Mouse (Mus musculus): Measurements from ENCODE around the gene Notch1. TPM values are rescaled to one million over a fixed set of nuclear protein-coding genes. Genes with fewer than 3 reads are reported as not detected.
A peak's percentile ranks its signal among the peaks of the same experiment; 100 is the strongest.

Notch1 gene
- polyA plus RNA-seq, 1 experiment from 2014 or later: 13.7 TPM

GRCm38 (mm10) chr2:26529881-26530280 lies 13.4 kb upstream of the Notch1 start:
- Histone ChIP-seq H3K9ac (replicated peaks) (no peak overlapping the region), H3K4me3 (replicated peaks) (no peak overlapping the region), H3K9me3 (no peaks in the 10 kb centered on the region), H3K4me2 (no peak overlapping the region), H3K27me3 (no peaks in the 10 kb centered on the region), H3K36me3 (no peaks in the 10 kb centered on the region), H3K27ac (no peak overlapping the region), H3K4me1 (replicated peaks) (peaks cover 33% of the 10 kb centered on the region)
- 72% methylated on average over 3 of the region's 3 CpGs for WGBS
- no peak for ATAC-seq (ENCODE audit: insufficient number of reproducible peaks, insufficient read depth, low FRiP score, low TSS enrichment, low read depth)

GRCm38 (mm10) chr2:26529221-26529805 lies 12.8 kb upstream of the Notch1 start:
- peaks cover 39% of the 10 kb centered on the region for H3K4me1 ChIP-seq (replicated peaks)
- H3K4me2 ChIP-seq: no peak overlapping the region
- H3K27ac ChIP-seq: no peak overlapping the region
- ATAC-seq (ENCODE audit: insufficient number of reproducible peaks, insufficient read depth, low FRiP score, low TSS enrichment, low read depth): no peak
- no peaks in the 10 kb centered on the region for H3K36me3 ChIP-seq
- H3K27me3 ChIP-seq: no peaks in the 10 kb centered on the region
- no peaks in the 10 kb centered on the region for H3K9me3 ChIP-seq
- no peak overlapping the region for H3K4me3 ChIP-seq (replicated peaks)
- WGBS: 65% methylated on average over 4 of the region's 4 CpGs
- no peak overlapping the region for H3K9ac ChIP-seq (replicated peaks)

GRCm38 (mm10) chr2:26526443-26527257 lies 10.2 kb upstream of the Notch1 start:
- peak; percentile 54; the same call in 1 of the 2 replicates for ATAC-seq (ENCODE audit: insufficient number of reproducible peaks, insufficient read depth, low FRiP score, low TSS enrichment, low read depth)
- H3K4me1 ChIP-seq (replicated peaks): peaks cover 42% of the 10 kb centered on the region
- no peak overlapping the region for H3K9ac ChIP-seq (replicated peaks)
- 13% methylated on average over 11 of the region's 11 CpGs for WGBS
- no peaks in the 10 kb centered on the region for H3K9me3 ChIP-seq
- no peaks in the 10 kb centered on the region for H3K36me3 ChIP-seq
- H3K4me2 ChIP-seq: peak overlapping the region; percentile 26
- H3K4me3 ChIP-seq (replicated peaks): no peak overlapping the region
- no peaks in the 10 kb centered on the region for H3K27me3 ChIP-seq
- peak overlapping the region; percentile 87 for H3K27ac ChIP-seq

DNA sequence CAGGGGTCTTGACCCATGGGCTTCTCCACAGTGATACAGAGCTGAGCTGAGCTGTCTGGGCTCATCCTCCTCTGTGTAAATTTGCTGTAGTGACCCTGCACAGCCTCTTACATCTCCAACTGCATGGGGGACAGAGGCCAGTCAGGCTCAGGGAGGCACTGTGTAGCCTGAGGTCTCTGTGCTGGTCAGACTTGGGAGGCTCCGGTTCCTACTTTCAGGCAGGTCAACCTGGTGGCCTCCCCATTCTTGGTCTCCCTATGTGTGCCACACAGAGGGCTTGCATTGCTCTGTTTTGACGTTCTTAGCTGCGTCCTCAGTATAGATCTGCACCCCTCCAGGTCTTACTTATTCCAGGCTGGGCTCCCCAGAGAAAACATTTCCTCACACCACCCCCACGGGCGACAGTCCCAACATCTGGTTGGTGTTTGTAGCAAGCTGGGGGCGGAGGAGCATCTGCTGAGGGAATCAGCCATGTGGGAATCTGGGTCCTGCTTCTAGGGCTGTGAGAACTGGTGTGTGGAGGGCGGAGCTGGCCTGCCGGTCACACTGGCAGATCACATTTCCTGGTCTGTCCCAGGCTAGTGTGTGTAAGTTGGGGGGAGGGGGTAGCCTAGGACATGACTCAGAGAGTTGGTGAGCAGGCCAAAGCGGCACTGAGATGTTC lies 9.0 kb upstream of the Notch1 start:
- H3K9ac ChIP-seq (replicated peaks): no peak overlapping the region
- WGBS: 13% methylated on average over 9 of the region's 9 CpGs

DNA sequence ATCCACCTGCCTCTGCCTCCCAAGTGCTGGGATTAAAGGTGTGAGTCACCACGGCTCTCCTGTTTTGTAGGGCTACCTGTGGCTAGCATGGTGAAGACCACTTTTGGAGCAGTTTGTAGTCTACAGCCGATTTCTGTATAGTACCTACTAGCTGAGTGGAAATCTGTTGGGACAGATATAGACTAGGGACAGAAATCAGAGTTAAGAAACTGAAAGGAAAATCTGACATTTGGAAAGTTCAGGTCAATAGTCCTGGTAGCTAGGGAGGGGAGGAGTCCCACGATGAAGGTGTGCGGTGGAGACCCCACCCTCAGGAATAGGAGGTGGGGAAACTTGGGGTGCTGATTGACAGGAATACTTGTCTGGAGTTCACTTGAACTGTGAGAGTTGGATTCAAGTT lies 5.9 kb upstream of the Notch1 start:
- no peak for ATAC-seq (ENCODE audit: insufficient number of reproducible peaks, insufficient read depth, low FRiP score, low TSS enrichment, low read depth)
- 90% methylated on average over 4 of the region's 4 CpGs for WGBS
- H3K4me1 ChIP-seq (replicated peaks): peaks cover 49% of the 10 kb centered on the region
- H3K27me3 ChIP-seq: no peaks in the 10 kb centered on the region
- no peak overlapping the region for H3K27ac ChIP-seq
- no peak overlapping the region for H3K9ac ChIP-seq (replicated peaks)
- H3K4me2 ChIP-seq: no peak overlapping the region
- H3K36me3 ChIP-seq: no peaks in the 10 kb centered on the region
- no peaks in the 10 kb centered on the region for H3K9me3 ChIP-seq
- no peak overlapping the region for H3K4me3 ChIP-seq (replicated peaks)

More for the DNA sequence above, 9.0 kb upstream of the Notch1 start:
- H3K4me2 ChIP-seq: peak overlapping the region; percentile 26
- H3K4me1 ChIP-seq (replicated peaks): peaks cover 42% of the 10 kb centered on the region
- H3K27ac ChIP-seq: peak overlapping the region; percentile 87
- peak; percentile 83 for ATAC-seq (ENCODE audit: insufficient number of reproducible peaks, insufficient read depth, low FRiP score, low TSS enrichment, low read depth)
- H3K27me3 ChIP-seq: no peaks in the 10 kb centered on the region
- no peaks in the 10 kb centered on the region for H3K9me3 ChIP-seq
- no peaks in the 10 kb centered on the region for H3K36me3 ChIP-seq
- H3K4me3 ChIP-seq (replicated peaks): no peak overlapping the region

DNA sequence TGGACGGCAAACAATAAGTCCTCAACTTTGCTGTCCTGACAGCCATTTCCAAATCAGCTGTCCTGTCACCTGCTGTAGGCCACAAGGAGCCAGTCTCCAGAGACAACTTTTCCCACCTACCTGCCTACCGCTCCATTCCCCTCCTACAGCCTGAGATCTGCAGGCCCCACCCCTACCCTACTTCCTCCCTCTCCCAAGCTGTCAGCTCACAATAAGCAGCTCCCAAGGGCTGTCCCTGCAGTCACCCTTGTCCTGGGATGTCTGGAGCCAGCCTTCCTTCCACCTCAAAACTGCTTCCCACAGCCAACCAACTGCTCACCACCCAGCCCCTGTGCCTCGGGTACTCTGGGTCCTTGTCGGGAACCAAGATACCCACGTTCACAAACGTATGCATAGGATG lies 3.3 kb upstream of the Notch1 start:
- ATAC-seq (ENCODE audit: insufficient number of reproducible peaks, insufficient read depth, low FRiP score, low TSS enrichment, low read depth): no peak
- Histone ChIP-seq H3K9ac (replicated peaks) (no peak overlapping the region), H3K27me3 (no peaks in the 10 kb centered on the region), H3K4me3 (replicated peaks) (no peak overlapping the region), H3K27ac (no peak overlapping the region), H3K4me2 (no peak overlapping the region), H3K36me3 (no peaks in the 10 kb centered on the region), H3K9me3 (no peaks in the 10 kb centered on the region), H3K4me1 (replicated peaks) (peaks cover 42% of the 10 kb centered on the region)
- 89% methylated on average over 6 of the region's 6 CpGs for WGBS

- peaks cover 35% of the 10 kb centered on the region for H3K4me1 ChIP-seq (replicated peaks)
- H3K27ac ChIP-seq: peak overlapping the region; percentile 80
- 44% methylated on average over 5 of the region's 5 CpGs for WGBS
- no peak overlapping the region for H3K4me3 ChIP-seq (replicated peaks)
- H3K4me2 ChIP-seq: peak overlapping the region; percentile 19; the same call in 1 of the 2 replicates
- no peak overlapping the region for H3K9ac ChIP-seq (replicated peaks)
- ATAC-seq (ENCODE audit: insufficient number of reproducible peaks, insufficient read depth, low FRiP score, low TSS enrichment, low read depth): peak; percentile 67; the same call in 1 of the 2 replicates
- H3K36me3 ChIP-seq: no peaks in the 10 kb centered on the region
- no peaks in the 10 kb centered on the region for H3K27me3 ChIP-seq
- no peaks in the 10 kb centered on the region for H3K9me3 ChIP-seq
These were observed 524 bp upstream of the Notch1 start for GRCm38 (mm10) chr2:26516987-26517386.

- peaks cover 34% of the 10 kb centered on the region for H3K4me1 ChIP-seq (replicated peaks)
- H3K4me2 ChIP-seq: no peak overlapping the region
- no peak overlapping the region for H3K4me3 ChIP-seq (replicated peaks)
- no peaks in the 10 kb centered on the region for H3K27me3 ChIP-seq
- H3K27ac ChIP-seq: peak overlapping the region; percentile 80
- H3K36me3 ChIP-seq: no peaks in the 10 kb centered on the region
- H3K9me3 ChIP-seq: no peaks in the 10 kb centered on the region
- H3K9ac ChIP-seq (replicated peaks): no peak overlapping the region
- ATAC-seq (ENCODE audit: insufficient number of reproducible peaks, insufficient read depth, low FRiP score, low TSS enrichment, low read depth): no peak
- WGBS: 94% methylated on average over 2 of the region's 2 CpGs
These were observed 1.1 kb downstream of the Notch1 start for GRCm38 (mm10) chr2:26515335-26515734.

- Histone ChIP-seq H3K9me3 (no peaks in the 10 kb centered on the region), H3K27me3 (no peaks in the 10 kb centered on the region), H3K4me2 (no peak overlapping the region), H3K36me3 (no peaks in the 10 kb centered on the region), H3K27ac (no peak overlapping the region), H3K9ac (replicated peaks) (no peak overlapping the region), H3K4me1 (replicated peaks) (peaks cover 32% of the 10 kb centered on the region), H3K4me3 (replicated peaks) (no peak overlapping the region)
- no peak for ATAC-seq (ENCODE audit: insufficient number of reproducible peaks, insufficient read depth, low FRiP score, low TSS enrichment, low read depth)
- WGBS: 59% methylated on average over 4 of the region's 4 CpGs
These were observed 3.2 kb downstream of the Notch1 start for GRCm38 (mm10) chr2:26513105-26513745.

- Histone ChIP-seq H3K27ac (peak overlapping the region; percentile 93), H3K36me3 (no peaks in the 10 kb centered on the region), H3K9me3 (no peaks in the 10 kb centered on the region), H3K4me3 (replicated peaks) (no peak overlapping the region), H3K4me2 (no peak overlapping the region), H3K9ac (replicated peaks) (no peak overlapping the region), H3K27me3 (0 out of 2 replicates have a peak, but pooled peaks cover 7% of the 10 kb centered on the region), H3K4me1 (replicated peaks) (peaks cover 45% of the 10 kb centered on the region)
- 50% methylated on average over 5 of the region's 5 CpGs for WGBS
- no peak for ATAC-seq (ENCODE audit: insufficient number of reproducible peaks, insufficient read depth, low FRiP score, low TSS enrichment, low read depth)
These were observed 7.8 kb downstream of the Notch1 start for GRCm38 (mm10) chr2:26508661-26509060.

DNA sequence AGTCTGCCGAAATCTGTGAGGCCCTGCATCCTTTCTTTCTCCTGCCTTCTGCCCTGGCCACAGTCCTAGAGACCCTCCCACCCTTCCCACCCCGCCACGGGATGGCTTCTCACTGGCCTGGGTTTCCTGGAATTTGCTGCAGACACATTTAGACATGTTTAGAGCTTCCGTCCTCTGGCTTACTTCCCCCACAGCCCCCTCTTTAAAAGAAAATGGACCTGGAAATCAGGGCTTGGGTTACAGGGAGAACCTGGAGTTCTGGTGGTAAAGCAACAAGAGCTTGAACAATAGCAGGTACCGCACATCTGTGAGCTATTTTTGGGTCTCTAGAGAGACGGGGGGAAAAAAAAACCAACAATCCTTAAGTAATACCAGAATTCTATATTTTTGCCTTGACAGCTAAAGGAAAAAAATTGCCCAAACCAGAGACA lies 8.5 kb downstream of the Notch1 start:
- peak overlapping the region; percentile 33 for H3K4me2 ChIP-seq
- 6% methylated on average over 6 of the region's 6 CpGs for WGBS
- 0 out of 2 replicates have a peak, but pooled peaks cover 7% of the 10 kb centered on the region for H3K27me3 ChIP-seq
- no peak for ATAC-seq (ENCODE audit: insufficient number of reproducible peaks, insufficient read depth, low FRiP score, low TSS enrichment, low read depth)
- no peak overlapping the region; the same call in 1 of the 2 replicates for H3K4me3 ChIP-seq (replicated peaks)
- H3K27ac ChIP-seq: peak overlapping the region; percentile 93
- H3K9me3 ChIP-seq: no peaks in the 10 kb centered on the region
- peaks cover 45% of the 10 kb centered on the region for H3K4me1 ChIP-seq (replicated peaks)
- no peak overlapping the region for H3K9ac ChIP-seq (replicated peaks)
- no peaks in the 10 kb centered on the region for H3K36me3 ChIP-seq
